Mouse (Mus musculus) liver, postnatal 0 days (tissue): ENCODE measurements around the gene Shtn1.

ENCODE experiments used
- CTCF ChIP-seq: sonication (generic); IDR thresholded peaks from 2 replicates; pipeline ENCODE4 v1.5.1; 2016; ENCODE audit warnings: antibody characterized with exemption, low read depth
- EP300 ChIP-seq: IDR thresholded peaks from 2 replicates; pipeline ENCODE4 v1.6.1; 2016; ENCODE audit warnings: antibody characterized with exemption, low read depth, mild to moderate bottlenecking

GRCm38 (mm10) chr19:59066670-59067069 is 9.2 kb downstream of the Shtn1 start:
- TF ChIP-seq CTCF = no peak
- no peak for TF ChIP-seq EP300
